Mouse (Mus musculus): ENCODE data around the gene Cdkal1.

GRCm38 (mm10) chr13:29429877-29430276 is 425.6 kb downstream of the Cdkal1 start:
- no peak for TF ChIP-seq CTCF (IDR thresholded peaks at IDR 0.05; ENCODE audit: low read depth)
- TF ChIP-seq EP300 (IDR thresholded peaks at IDR 0.05; ENCODE audit: low read depth): no peak

Data from liver, embryonic 14.5 days (tissue).